Mouse (Mus musculus) regulatory T cell (primary cell): ENCODE data around the gene Fastk.

Source experiments
- in situ Hi-C: fragments of 300-600 bp; cut with MboI, MseI; formaldehyde crosslinking; loops from one replicate; pipeline ENCODE4 v1.15.1; 2025; ENCODE audit warnings: high pct_unique_total_duplicates

Fastk gene

GRCm38 (mm10) chr5:24424004-24424781 lies 20.9 kb downstream of the Fastk start:
- in situ Hi-C loops, result no loop called here

- in situ Hi-C loops, result no loop called here
These were observed 21.7 kb downstream of the Fastk start, which contains the start of the genes Cdk5 and Slc4a2 for GRCm38 (mm10) chr5:24423129-24424003. Gene Cdk5 (minus strand): TSS chr5:24423530. Gene Slc4a2 (plus strand): TSS chr5:24423837.

GRCm38 (mm10) chr5:24420381-24420780 lies 24.7 kb downstream of the Fastk start:
- in situ Hi-C loops, result no loop called here

GRCm38 (mm10) chr5:24417587-24417986 lies 27.5 kb downstream of the Fastk start:
- in situ Hi-C loops, result no loop called here

GRCm38 (mm10) chr5:24416222-24416736 lies 28.8 kb downstream of the Fastk start:
- in situ Hi-C loops, result no loop called here

- in situ Hi-C loops, result no loop called here
These were observed 31.1 kb downstream of the Fastk start for GRCm38 (mm10) chr5:24413938-24414337.

GRCm38 (mm10) chr5:24413042-24413693 lies 31.9 kb downstream of the Fastk start, which contains the start of gene Asic3:
Gene Asic3 (plus strand): TSS chr5:24413392.
- in situ Hi-C loops, result no loop called here

GRCm38 (mm10) chr5:24412063-24412462 lies 33.0 kb downstream of the Fastk start:
- in situ Hi-C loops, result no loop called here

- in situ Hi-C loops, result no loop called here
These were observed 35.6 kb downstream of the Fastk start for GRCm38 (mm10) chr5:24409466-24409865.

GRCm38 (mm10) chr5:24408651-24409050 lies 36.4 kb downstream of the Fastk start:
- in situ Hi-C loops, result no loop called here

GRCm38 (mm10) chr5:24405389-24405876 lies 39.7 kb downstream of the Fastk start:
- in situ Hi-C loops, result no loop called here

GRCm38 (mm10) chr5:24404594-24405360 lies 40.3 kb downstream of the Fastk start:
- in situ Hi-C loops, result no loop called here

GRCm38 (mm10) chr5:24401969-24402368 lies 43.1 kb downstream of the Fastk start:
- in situ Hi-C loops, result no loop called here

GRCm38 (mm10) chr5:24400911-24401605 lies 44.0 kb downstream of the Fastk start:
- in situ Hi-C loops, result no loop called here

GRCm38 (mm10) chr5:24400362-24400761 lies 44.7 kb downstream of the Fastk start:
- in situ Hi-C loops, result no loop called here

- in situ Hi-C loops, result loop anchor here (10.0 kb wide), 2 partner anchors 285 to 605 kb away; partner anchors contain the start of gene Nub1
These were observed 45.4 kb downstream of the Fastk start for GRCm38 (mm10) chr5:24399686-24400085.

GRCm38 (mm10) chr5:24396254-24396653 lies 48.8 kb downstream of the Fastk start:
- in situ Hi-C loops, result loop anchor here (10.0 kb wide), 2 partner anchors 289 to 601 kb away; partner anchors contain the start of gene Nub1

- in situ Hi-C loops, result loop anchor here (10.0 kb wide), 2 partner anchors 290 to 600 kb away; partner anchors contain the start of gene Nub1
These were observed 50.8 kb downstream of the Fastk start for GRCm38 (mm10) chr5:24394165-24394894.

GRCm38 (mm10) chr5:24393392-24393997 lies 51.6 kb downstream of the Fastk start, which contains the start of gene Abcb8:
Gene Abcb8 (plus strand): TSS chr5:24393663.
- in situ Hi-C loops, result loop anchor here (10.0 kb wide), 2 partner anchors 291 to 599 kb away; partner anchors contain the start of gene Nub1
